Mouse (Mus musculus) cerebellum, postnatal 10 days (tissue): ENCODE data around the gene 2210011C24Rik.

ENCODE experiments used
- DNase-seq, 2 experiments: peaks; one replicate each; pipeline ENCODE4 v3.0.0; 2021; ENCODE audit warnings: mixed read lengths in 2 of 2

The 2210011C24Rik gene

DNA sequence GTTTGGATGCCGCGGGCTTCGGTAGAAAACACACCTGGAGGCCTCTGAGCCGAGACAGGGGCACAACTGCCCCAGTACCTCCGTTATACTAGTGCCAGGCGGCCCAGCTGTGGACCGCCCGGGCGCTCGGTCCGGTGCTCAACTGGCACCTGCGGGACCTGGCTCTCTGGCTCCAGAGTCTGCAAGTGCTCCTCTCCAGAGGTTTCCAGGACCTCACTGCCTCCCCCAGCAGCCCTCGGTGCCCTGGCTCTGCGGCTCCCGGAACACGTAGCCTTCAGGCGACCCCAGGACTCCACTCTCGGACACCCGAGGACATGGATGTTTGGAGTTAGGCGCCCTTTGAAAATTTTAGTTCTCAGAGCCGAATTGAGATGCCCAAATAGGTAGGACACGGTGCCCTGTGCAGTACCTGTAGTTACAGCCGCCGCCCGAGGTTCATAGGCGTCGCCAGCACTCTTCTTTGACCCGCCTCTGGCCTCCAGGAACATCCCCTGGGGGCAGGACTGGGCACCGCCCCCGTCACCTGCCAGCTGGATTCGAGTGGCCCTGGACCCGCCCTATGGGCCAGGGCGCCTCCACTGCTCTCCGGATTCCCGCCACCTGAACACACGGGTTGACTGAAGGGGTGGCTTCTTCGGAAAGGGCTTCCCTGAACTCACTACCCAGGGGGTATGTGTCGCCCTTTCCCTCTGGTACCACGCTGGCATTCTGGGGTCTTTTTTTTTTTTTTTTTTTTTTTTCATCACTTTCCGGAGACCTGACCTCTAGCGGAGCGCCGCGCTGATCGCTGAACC is at the start of gene 2210011C24Rik:
2210011C24Rik (minus strand) TSS at position 467 of the 794 bp plus-strand sequence.
- DNase-seq: peak; percentile 30 to 36

GRCm38 (mm10) chr8:84060245-84060644 is 48.3 kb upstream of the 2210011C24Rik start:
- no peak for DNase-seq

- DNase-seq: no peak
Measured at GRCm38 (mm10) chr8:84059226-84059625, 47.3 kb upstream of the 2210011C24Rik start.

- DNase-seq: no peak
Measured at GRCm38 (mm10) chr8:84057827-84058226, 45.9 kb upstream of the 2210011C24Rik start.

DNA sequence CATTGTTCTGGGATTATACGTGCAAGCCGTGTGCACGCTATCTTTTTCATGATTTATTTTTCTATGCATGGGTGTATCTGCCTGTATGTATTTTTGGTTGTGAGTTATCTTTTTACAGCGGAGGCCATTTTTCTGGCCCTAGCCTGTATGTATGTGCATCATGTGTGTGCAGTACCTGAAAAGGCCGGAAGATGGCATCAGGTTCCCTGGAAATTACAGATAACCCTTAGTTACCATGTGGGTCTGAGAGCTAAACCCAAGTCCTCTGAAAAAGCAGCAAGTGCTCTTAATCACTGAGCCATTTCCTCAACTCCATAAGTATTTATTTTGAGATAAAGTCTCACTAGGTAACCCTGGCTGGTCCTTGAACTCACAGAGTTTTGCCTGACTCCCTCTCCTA is 41.3 kb upstream of the 2210011C24Rik start:
- no peak for DNase-seq

GRCm38 (mm10) chr8:84052746-84053145 is 40.8 kb upstream of the 2210011C24Rik start:
- DNase-seq: no peak

- DNase-seq: no peak
Measured at GRCm38 (mm10) chr8:84048171-84048570, 36.2 kb upstream of the 2210011C24Rik start.

DNA sequence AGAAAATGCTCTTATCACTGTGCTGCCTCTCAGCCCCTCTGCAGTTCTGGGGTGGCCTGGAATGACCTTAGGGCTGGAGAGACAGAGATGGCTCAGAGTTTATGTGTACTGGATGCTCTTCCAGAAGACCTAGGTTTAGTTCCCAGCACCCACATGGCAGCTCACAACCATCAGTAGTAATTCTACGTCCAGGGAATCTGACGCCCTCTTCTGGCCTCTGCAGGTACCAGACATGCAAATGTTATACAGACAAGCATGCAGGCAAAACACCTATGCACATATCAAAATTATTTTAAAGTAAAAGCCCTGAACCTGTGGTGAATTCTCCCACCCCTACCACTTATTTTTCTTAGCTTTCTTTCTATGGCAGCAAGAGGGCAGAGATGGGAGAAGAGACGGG is 34.5 kb upstream of the 2210011C24Rik start:
- no peak for DNase-seq

- DNase-seq: no peak
Measured at GRCm38 (mm10) chr8:84044900-84045299, 32.9 kb upstream of the 2210011C24Rik start, which contains the start of gene Rln3. Gene Rln3, minus strand, starts transcription at chr8:84045000.

DNA sequence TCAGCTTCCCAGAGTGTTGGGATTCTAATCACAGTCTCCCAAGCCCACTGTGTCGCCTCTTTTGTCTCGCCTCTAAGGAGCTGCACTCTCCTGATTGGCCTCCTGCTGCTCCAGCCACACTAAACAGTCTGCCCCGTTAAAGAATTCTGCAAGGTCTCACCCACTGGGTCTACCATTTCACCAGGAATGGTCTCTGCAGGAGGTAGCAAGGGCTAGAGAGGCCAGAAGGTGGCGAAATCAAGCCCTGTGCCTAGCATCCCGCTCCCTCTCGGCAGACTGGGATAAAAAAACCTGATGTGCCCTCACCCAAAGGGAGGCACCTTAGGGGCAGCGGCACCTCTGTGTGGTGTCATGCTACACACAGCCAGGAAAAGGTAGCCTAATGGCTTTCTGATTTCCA is 32.1 kb upstream of the 2210011C24Rik start:
- DNase-seq: peak in 1 of 2 experiments; percentile 21

DNA sequence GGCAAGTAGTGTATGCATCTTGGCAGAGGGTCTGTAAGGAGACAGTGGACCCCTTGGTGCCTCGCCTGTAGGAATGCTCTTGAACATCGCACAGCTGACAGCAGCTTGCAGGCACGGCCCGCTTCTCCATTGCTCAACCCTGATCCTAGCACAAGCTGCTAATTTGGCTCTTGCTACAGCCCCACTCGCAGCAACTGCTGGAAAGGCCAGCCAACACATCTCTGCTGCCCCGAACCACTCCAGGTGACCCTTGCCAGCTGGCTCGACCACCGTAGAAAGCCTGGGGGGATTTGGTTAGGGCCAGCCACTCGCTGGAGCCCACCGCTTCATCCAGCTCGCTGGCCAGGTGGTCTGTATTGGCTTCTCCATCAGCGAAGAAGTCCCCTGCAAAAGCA is 31.0 kb upstream of the 2210011C24Rik start:
- DNase-seq: peak; percentile 84 to 89

- peak; percentile 67 to 68 for DNase-seq
Measured at GRCm38 (mm10) chr8:84042066-84042947, 30.3 kb upstream of the 2210011C24Rik start, which contains the start of gene Il27ra. Gene Il27ra, minus strand, starts transcription at chr8:84042589.

DNA sequence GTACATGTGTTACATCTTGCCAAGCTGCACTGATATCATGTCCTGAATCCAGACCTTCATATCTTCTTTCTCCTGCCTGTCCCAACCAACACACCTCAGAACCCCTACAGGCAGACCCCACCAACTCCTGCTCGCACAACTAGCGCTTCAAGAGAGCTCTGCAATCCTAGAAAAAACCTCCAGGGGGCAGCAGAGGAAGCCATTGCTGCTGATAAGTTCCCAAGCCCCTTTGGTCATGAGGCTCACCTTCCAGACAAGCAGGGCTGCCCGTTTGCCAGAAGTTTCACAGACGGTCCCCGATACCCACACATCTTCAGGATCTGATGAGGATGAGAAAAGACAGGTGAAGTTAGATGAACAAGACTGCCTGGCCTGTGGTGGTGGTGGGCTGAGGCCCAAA is 27.1 kb upstream of the 2210011C24Rik start:
- DNase-seq: peak; percentile 89 to 93

GRCm38 (mm10) chr8:84038015-84038414 is 26.0 kb upstream of the 2210011C24Rik start:
- DNase-seq: no peak

DNA sequence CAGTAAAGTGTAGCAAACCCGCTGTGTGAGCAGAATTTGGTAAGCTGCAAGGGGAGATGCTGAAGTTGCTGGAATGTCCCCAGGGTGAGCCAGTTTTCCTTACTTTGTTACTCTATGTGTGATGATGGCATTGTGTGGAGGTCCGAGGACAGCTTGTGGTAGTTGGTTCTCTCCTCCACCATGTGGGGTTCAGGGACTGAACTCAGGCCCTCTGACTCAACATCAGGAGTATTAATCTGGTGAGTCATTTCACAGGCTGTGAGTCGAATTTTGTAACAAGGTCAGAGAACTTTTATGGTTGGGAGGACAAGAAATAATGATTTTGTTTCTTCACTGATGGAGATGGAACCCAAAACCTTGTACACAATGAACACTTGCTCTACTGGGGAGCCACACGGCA is 20.8 kb upstream of the 2210011C24Rik start:
- DNase-seq: no peak

GRCm38 (mm10) chr8:84029272-84029671 is 17.3 kb upstream of the 2210011C24Rik start:
- DNase-seq: peak in 1 of 2 experiments; percentile 22

GRCm38 (mm10) chr8:84027449-84027848 is 15.5 kb upstream of the 2210011C24Rik start:
- DNase-seq: no peak

- peak; percentile 60 to 74 for DNase-seq
Measured at GRCm38 (mm10) chr8:84025863-84026262, 13.9 kb upstream of the 2210011C24Rik start.

DNA sequence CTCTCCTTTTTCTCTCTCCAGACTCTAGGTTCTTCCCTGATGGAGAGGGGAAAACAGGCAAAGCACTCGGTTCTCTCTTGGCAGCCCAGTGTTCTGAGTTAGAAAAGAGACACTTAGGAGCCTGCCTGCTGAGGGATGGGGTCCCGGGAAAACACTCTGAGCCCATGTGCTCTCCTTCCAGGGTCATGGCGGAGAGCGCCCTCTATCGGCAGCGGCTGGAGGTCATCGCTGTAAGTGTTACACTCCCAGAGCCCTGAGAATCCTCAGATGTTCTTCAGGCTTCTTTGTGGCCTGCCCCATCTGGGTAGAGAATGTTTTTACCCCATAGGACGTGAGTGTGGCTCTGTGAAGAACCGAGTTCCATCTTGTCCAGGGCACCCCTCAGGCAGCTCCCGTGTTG is 12.2 kb upstream of the 2210011C24Rik start:
- peak; percentile 72 to 76 for DNase-seq

GRCm38 (mm10) chr8:84023631-84024030 is 11.7 kb upstream of the 2210011C24Rik start:
- no peak for DNase-seq

GRCm38 (mm10) chr8:84023085-84023484 is 11.1 kb upstream of the 2210011C24Rik start:
- peak; percentile 40 to 48 for DNase-seq

DNA sequence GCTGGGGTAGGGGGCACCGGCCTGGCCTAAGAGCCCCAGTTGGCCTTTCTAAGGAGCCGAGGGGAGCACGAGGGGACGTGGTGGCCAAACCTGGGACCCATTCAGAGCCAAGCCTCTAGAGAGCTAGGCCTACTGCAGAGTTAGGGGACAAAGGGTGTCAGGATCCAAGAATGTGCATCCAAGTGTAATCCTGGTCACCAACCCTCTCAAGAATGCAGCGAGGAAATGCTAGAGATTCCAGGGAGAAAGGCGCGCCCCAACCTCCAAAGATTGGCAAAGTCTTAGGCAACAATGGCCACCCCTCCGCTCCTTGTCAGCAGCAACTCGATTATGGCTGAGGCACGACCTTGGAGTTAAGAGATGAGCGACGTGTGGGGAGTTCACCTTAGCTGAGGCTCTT is 9.6 kb upstream of the 2210011C24Rik start:
- DNase-seq: no peak

DNA sequence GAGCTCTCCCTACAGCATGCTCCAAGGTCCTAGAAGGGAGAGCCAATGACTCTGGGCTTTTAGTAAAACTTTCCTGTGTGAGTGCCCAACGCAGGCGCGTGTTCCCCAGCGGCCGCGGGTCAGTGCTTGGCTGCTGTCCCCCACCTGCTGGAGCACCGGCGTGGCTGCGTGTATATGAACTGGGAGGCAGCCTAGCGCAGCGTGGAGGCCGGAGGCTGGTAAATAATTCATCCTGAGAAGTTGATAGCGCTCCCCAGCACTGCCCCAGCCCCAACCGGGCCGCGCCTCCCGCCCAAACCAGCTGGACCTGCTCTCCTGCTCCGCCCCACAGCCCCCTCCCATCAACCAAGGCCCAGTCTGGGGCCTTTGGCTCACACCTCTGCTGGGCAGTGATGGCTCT is 9.1 kb upstream of the 2210011C24Rik start, which contains the start of gene Palm3:
Palm3 (plus strand) TSS at position 376 of the 400 bp plus-strand sequence.
- DNase-seq: no peak
